Mouse (Mus musculus): Measurements from ENCODE around the gene Nmur2. TPM values are rescaled to one million over a fixed set of nuclear protein-coding genes. Genes with fewer than 3 reads are reported as not detected.

Nmur2 gene
- polyA plus RNA-seq, 1 experiment from 2014 or later = 0.10 TPM

- Histone ChIP-seq H3K27me3 (no peaks in the 10 kb centered on the region), H3K36me3 (no peaks in the 10 kb centered on the region), H3K4me1 (no peaks in the 10 kb centered on the region), H3K4me2 (replicated peaks) (no peak overlapping the region), H3K27ac (no peak overlapping the region), H3K9me3 (no peaks in the 10 kb centered on the region), H3K9ac (no peak overlapping the region), H3K4me3 (no peak overlapping the region)
- no peak for ATAC-seq (ENCODE audit: insufficient number of reproducible peaks, insufficient read depth, low FRiP score, low TSS enrichment)
- WGBS = 52% methylated on average over 3 of the region's 3 CpGs
These were observed 32.5 kb downstream of the Nmur2 start for GRCm38 (mm10) chr11:56008277-56008676.

GRCm38 (mm10) chr11:55992799-55993198 lies 48.0 kb downstream of the Nmur2 start:
- no peaks in the 10 kb centered on the region for H3K36me3 ChIP-seq
- ATAC-seq (ENCODE audit: insufficient number of reproducible peaks, insufficient read depth, low FRiP score, low TSS enrichment) = no peak
- no peak overlapping the region for H3K27ac ChIP-seq
- H3K4me1 ChIP-seq = no peaks in the 10 kb centered on the region
- 45% methylated on average over 1 of the region's 1 CpGs for WGBS
- H3K9me3 ChIP-seq = no peaks in the 10 kb centered on the region
- H3K9ac ChIP-seq = no peak overlapping the region
- no peak overlapping the region for H3K4me3 ChIP-seq
- H3K27me3 ChIP-seq = no peaks in the 10 kb centered on the region
- H3K4me2 ChIP-seq (replicated peaks) = no peak overlapping the region

- Histone ChIP-seq H3K9me3 (no peaks in the 10 kb centered on the region), H3K9ac (no peak overlapping the region), H3K27ac (no peak overlapping the region), H3K4me1 (no peaks in the 10 kb centered on the region), H3K27me3 (no peaks in the 10 kb centered on the region), H3K4me2 (replicated peaks) (no peak overlapping the region), H3K36me3 (no peaks in the 10 kb centered on the region), H3K4me3 (no peak overlapping the region)
- 73% methylated on average over 3 of the region's 3 CpGs for WGBS
- ATAC-seq (ENCODE audit: insufficient number of reproducible peaks, insufficient read depth, low FRiP score, low TSS enrichment) = no peak
These were observed 48.7 kb downstream of the Nmur2 start for GRCm38 (mm10) chr11:55992148-55992547.

GRCm38 (mm10) chr11:55991505-55992066 lies 49.2 kb downstream of the Nmur2 start:
- Histone ChIP-seq H3K4me1 (no peaks in the 10 kb centered on the region), H3K36me3 (no peaks in the 10 kb centered on the region), H3K27me3 (no peaks in the 10 kb centered on the region), H3K27ac (no peak overlapping the region), H3K9ac (no peak overlapping the region), H3K4me2 (replicated peaks) (no peak overlapping the region), H3K9me3 (no peaks in the 10 kb centered on the region), H3K4me3 (no peak overlapping the region)
- no peak for ATAC-seq (ENCODE audit: insufficient number of reproducible peaks, insufficient read depth, low FRiP score, low TSS enrichment)
- WGBS = 12% methylated on average over 8 of the region's 8 CpGs

- 70% methylated on average over 3 of the region's 3 CpGs for WGBS
- Histone ChIP-seq H3K4me2 (replicated peaks) (no peak overlapping the region), H3K27ac (no peak overlapping the region)
These were observed 56.2 kb downstream of the Nmur2 start for GRCm38 (mm10) chr11:55984643-55985042.

GRCm38 (mm10) chr11:55981656-55982055 lies 59.2 kb downstream of the Nmur2 start:
- H3K9ac ChIP-seq = no peak overlapping the region
- H3K36me3 ChIP-seq = no peaks in the 10 kb centered on the region
- 46% methylated on average over 1 of the region's 1 CpGs for WGBS
- no peaks in the 10 kb centered on the region for H3K9me3 ChIP-seq
- H3K4me3 ChIP-seq = no peak overlapping the region
- no peaks in the 10 kb centered on the region for H3K27me3 ChIP-seq
- H3K27ac ChIP-seq = no peak overlapping the region
- no peaks in the 10 kb centered on the region for H3K4me1 ChIP-seq
- H3K4me2 ChIP-seq (replicated peaks) = no peak overlapping the region
- ATAC-seq (ENCODE audit: insufficient number of reproducible peaks, insufficient read depth, low FRiP score, low TSS enrichment) = no peak

More at GRCm38 (mm10) chr11:55984643-55985042, 56.2 kb downstream of the Nmur2 start:
- Histone ChIP-seq H3K9ac (no peak overlapping the region), H3K36me3 (no peaks in the 10 kb centered on the region), H3K9me3 (no peaks in the 10 kb centered on the region), H3K27me3 (no peaks in the 10 kb centered on the region), H3K4me3 (no peak overlapping the region), H3K4me1 (no peaks in the 10 kb centered on the region)
- no peak for ATAC-seq (ENCODE audit: insufficient number of reproducible peaks, insufficient read depth, low FRiP score, low TSS enrichment)

GRCm38 (mm10) chr11:55978146-55978545 lies 62.7 kb downstream of the Nmur2 start:
- no peak for ATAC-seq (ENCODE audit: insufficient number of reproducible peaks, insufficient read depth, low FRiP score, low TSS enrichment)
- H3K4me2 ChIP-seq (replicated peaks) = no peak overlapping the region

More at GRCm38 (mm10) chr11:55978146-55978545, 62.7 kb downstream of the Nmur2 start:
- Histone ChIP-seq H3K27me3 (no peaks in the 10 kb centered on the region), H3K9me3 (no peaks in the 10 kb centered on the region), H3K36me3 (no peaks in the 10 kb centered on the region), H3K9ac (no peak overlapping the region), H3K27ac (no peak overlapping the region), H3K4me1 (no peaks in the 10 kb centered on the region), H3K4me3 (no peak overlapping the region)
- 55% methylated on average over 6 of the region's 6 CpGs for WGBS
